Mouse (Mus musculus): Measurements from ENCODE around the gene Tcp10a. TPM values are rescaled to one million over a fixed set of nuclear protein-coding genes. Genes with fewer than 3 reads are reported as not detected.
"Not testable (repeated sequence)": the region's sequence is repeated elsewhere in the genome, so short reads cannot be mapped to it uniquely, and the experiment has no call there.

Tcp10a gene
- total and polyA plus RNA-seq, 3 experiments = not detected

- peak; percentile 66 for DNase-seq
These were observed 45.0 kb downstream of the Tcp10a start for GRCm38 (mm10) chr17:7369401-7369800.

DNA sequence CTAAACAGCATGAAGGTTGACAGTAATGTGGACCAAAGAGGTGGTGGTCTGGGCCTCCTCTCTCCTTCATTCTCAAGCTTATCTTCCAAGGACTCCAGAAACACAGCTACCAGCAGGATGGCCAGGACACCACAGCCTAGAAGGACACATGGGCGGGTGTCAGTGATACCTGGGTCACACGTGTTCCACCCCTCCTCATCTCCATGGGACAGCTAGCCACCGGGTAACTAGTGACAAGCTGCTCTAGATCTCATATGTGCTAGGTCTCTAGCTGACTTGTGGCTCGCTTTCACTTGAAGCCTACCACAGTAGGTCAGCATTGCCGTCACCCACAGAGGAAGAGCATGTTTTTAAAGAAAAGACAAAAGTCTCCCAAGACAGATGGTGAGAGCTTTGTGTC is 47.4 kb downstream of the Tcp10a start, which contains the start of gene Gm49630:
TSS of gene Gm49630 (minus strand) at position 101 of the 400 bp plus-strand sequence.
- not testable (repeated sequence) for DNase-seq

GRCm38 (mm10) chr17:7376951-7377700 is 52.7 kb downstream of the Tcp10a start:
- DNase-seq = not testable (repeated sequence)

GRCm38 (mm10) chr17:7377907-7378306 is 53.5 kb downstream of the Tcp10a start:
- DNase-seq = not testable (repeated sequence)

- DNase-seq = not testable (repeated sequence)
These were observed 58.3 kb downstream of the Tcp10a start for GRCm38 (mm10) chr17:7382711-7383110.

DNA sequence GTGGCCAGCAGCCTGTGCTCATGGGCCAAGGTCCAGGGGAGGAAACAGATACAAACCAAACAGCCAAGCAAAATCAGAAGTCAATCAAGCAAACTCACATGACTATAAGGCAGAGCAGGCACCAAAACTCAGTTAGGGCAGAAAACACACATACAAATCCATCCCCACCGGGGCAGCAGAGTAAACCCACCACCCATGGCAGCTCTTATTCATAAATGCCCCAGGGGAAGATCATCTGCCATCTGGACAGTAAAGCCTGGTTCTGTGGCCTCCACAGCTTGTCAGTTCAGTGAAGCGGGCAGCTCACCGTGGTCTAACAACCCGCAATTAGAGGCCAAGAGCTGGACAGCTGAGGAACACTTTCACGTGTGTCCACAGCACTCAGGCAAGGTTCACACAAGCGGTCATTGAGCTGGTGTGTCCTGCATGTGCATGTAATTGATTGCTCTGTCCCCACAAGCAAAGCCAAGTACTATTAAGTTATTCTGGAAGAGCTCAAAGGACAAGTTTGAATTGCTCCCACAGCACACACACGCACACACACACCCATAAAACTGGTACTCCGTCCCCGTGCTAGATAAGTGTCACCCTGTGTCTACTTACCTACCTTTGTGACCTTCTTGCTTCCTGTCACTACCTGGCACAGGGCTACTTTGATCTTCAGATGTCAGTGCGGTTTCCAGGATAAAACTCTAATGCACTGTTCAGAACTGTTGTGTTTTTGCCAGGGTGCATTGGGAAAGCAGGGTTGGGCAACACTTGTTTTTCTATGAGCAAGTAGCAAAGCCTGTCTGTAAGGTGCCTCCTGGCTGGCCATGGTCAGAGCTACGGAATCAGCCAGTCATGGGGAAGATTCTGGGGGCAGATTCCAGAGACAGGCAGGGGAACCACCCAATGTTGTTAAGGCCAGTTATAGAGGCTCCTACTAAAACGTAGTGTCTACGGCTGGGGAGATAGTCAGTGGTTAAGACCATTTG is 59.0 kb downstream of the Tcp10a start:
- DNase-seq = not testable (repeated sequence)

DNA sequence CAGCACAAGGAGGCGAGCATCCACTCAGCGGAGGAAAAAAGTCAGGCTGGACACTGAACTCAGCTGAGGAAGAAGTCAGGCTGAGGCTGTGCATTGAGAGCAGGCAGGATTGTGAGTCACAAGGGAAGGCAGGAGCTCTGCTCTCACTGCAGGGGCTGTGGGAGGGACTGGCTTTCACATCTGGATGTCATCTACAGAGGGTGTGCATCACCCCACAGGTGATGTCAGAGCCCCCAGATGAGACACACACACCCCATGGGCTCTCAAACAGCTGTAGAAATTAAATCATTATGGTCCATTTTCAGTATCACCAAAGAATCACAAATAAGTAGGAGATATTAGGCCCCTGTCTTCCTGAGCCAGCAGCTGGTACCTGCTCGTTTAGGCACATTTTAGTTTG is 60.9 kb downstream of the Tcp10a start, which contains the start of gene Unc93a2:
TSS of gene Unc93a2 (minus strand) at position 101 of the 400 bp plus-strand sequence.
- DNase-seq = not testable (repeated sequence)

- DNase-seq = not testable (repeated sequence)
These were observed 61.6 kb downstream of the Tcp10a start for GRCm38 (mm10) chr17:7386016-7386415.

- DNase-seq = not testable (repeated sequence)
These were observed 64.0 kb downstream of the Tcp10a start for GRCm38 (mm10) chr17:7388341-7388957.

- DNase-seq = not testable (repeated sequence)
These were observed 64.5 kb downstream of the Tcp10a start for GRCm38 (mm10) chr17:7388958-7389356.

DNA sequence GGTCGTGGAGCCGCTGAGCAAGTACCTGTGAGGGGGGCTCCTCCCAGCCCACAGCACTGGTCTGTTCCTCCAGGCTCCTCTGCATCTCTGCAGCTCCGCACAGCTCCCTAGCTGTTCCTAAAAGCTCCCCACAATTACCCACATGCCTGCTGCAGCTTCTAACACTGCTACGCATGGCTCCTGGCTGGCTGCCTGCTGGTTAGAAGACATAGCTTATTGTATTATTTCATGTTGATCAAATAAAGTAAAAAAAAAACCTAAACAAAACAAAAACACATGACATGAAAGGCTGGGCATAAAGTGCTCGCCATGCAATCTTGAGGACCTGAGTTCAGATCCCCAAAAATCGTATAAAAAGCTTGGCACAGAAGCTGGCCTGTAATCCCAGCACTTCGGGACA is 65.5 kb downstream of the Tcp10a start:
- peak; percentile 35 for DNase-seq

- peak; percentile 72 for DNase-seq
These were observed 70.7 kb downstream of the Tcp10a start for GRCm38 (mm10) chr17:7395116-7395515.

Other genes starting within 250 kb of the Tcp10a start
- 10 to 100 TPM; 10.6 to 18.2 TPM for gene Rps6ka2, start 154.5 kb upstream of the Tcp10a start, total RNA-seq (2021)
- gene Rps6ka2, start 154.5 kb upstream of the Tcp10a start, polyA plus RNA-seq (2012; rRNA removed) = 7.6 and 10.2 TPM in 2 replicates
- not detected for gene Ttll2, start 28.1 kb downstream of the Tcp10a start, total RNA-seq (2021)
- gene Ttll2, start 28.1 kb downstream of the Tcp10a start, polyA plus RNA-seq (2012; rRNA removed) = 0.11 TPM in 1 of 2 replicates, not detected in the other
- not detected for gene Gm49630, start 47.3 kb downstream of the Tcp10a start, total RNA-seq (2021)
- 0.28 and 1.1 TPM in 2 replicates for gene Gm49630, start 47.3 kb downstream of the Tcp10a start, polyA plus RNA-seq (2012; rRNA removed)
- gene Unc93a2, start 60.8 kb downstream of the Tcp10a start, total RNA-seq (2021) = 1 to 10 TPM; 1.3 to 2.7 TPM
- gene Unc93a2, start 60.8 kb downstream of the Tcp10a start, polyA plus RNA-seq (2012; rRNA removed) = 1.4 and 2.1 TPM in 2 replicates

Data from adrenal gland, adult 2 months (tissue).